Mouse (Mus musculus) thymus, adult 2 months (tissue): ENCODE measurements around the gene Recql. TPM values are rescaled to one million over a fixed set of nuclear protein-coding genes. Genes with fewer than 3 reads are reported as not detected.
"Not testable (repeated sequence)": the region's sequence is repeated elsewhere in the genome, so short reads cannot be mapped to it uniquely, and the experiment has no call there.

Source experiments
- DNase-seq: peaks from one replicate; pipeline ENCODE4 v3.0.0; 2021
- H3K27ac ChIP-seq: fragments of 200-500 bp; 2 replicates; pipeline ENCODE4 v1.5.1; 2012; ENCODE audit warnings: low read length, control low read depth; ENCODE audit not compliant: control insufficient read depth, insufficient read depth
- H3K27me3 ChIP-seq: fragments of 200-500 bp; 2 replicates; pipeline ENCODE4 v1.6.1; 2012; ENCODE audit warnings: mild to moderate bottlenecking, low read length, moderate library complexity, mixed read lengths; ENCODE audit not compliant: control insufficient read depth, insufficient read depth
- H3K36me3 ChIP-seq: fragments of 200-500 bp; 2 replicates; pipeline ENCODE4 v1.6.1; 2012; ENCODE audit warnings: mild to moderate bottlenecking, low read length, moderate library complexity; ENCODE audit not compliant: control insufficient read depth, insufficient read depth
- H3K4me1 ChIP-seq: fragments of 200-500 bp; replicated peaks from 2 replicates; pipeline ENCODE4 v1.6.1; 2012; ENCODE audit warnings: low read length; ENCODE audit not compliant: control insufficient read depth, insufficient read depth
- H3K4me3 ChIP-seq: fragments of 200-500 bp; 2 replicates; pipeline ENCODE4 v1.5.1; 2012; ENCODE audit warnings: mild to moderate bottlenecking, low read length, control low read depth, moderate library complexity; ENCODE audit not compliant: control insufficient read depth, insufficient read depth
- CTCF ChIP-seq: fragments of 200-500 bp; IDR thresholded peaks from 2 replicates; pipeline ENCODE4 v1.5.1; 2012; ENCODE audit warnings: mild to moderate bottlenecking, control low read depth, low read length, moderate library complexity, borderline replicate concordance; ENCODE audit not compliant: control insufficient read depth, poor library complexity, insufficient read depth; ENCODE audit errors: extremely low read depth
- POLR2A ChIP-seq: fragments of 200-500 bp; IDR thresholded peaks from 2 replicates; pipeline ENCODE4 v1.6.1; 2012; ENCODE audit warnings: mild to moderate bottlenecking, low read length, control low read depth, moderate library complexity; ENCODE audit not compliant: control insufficient read depth, poor library complexity, insufficient read depth; ENCODE audit errors: extremely low read depth
- WGBS: fragments of 180-500 bp; shearing (Covaris S2); methylation state at CpG from one replicate; pipeline ENCODE4 v1.1.7; 2018; 5-methylcytosine and 5-hydroxymethylcytosine counted together
- polyA plus RNA-seq: library from polyadenylated mRNA; depleted of rRNA; stranded (reverse); fragments of >200 nt; gene quantifications from 2 replicates; pipeline ENCODE4 v1.2.3, GENCODE M21; 2012

The Recql gene
- polyA plus RNA-seq, 1 experiment: 24.2 TPM

GRCm38 (mm10) chr6:142366473-142367018, 20.3 kb downstream of the Recql start:
- Histone ChIP-seq H3K27me3 (no peaks in the 10 kb centered on the region), H3K4me1 (no peaks in the 10 kb centered on the region), H3K4me3 (no peak overlapping the region), H3K27ac (no peak overlapping the region), H3K36me3 (peaks cover 72% of the 10 kb centered on the region)
- WGBS: 96% methylated on average over 10 of the region's 10 CpGs
- TF ChIP-seq POLR2A: no peak
- no peak for TF ChIP-seq CTCF
- DNase-seq: no peak

GRCm38 (mm10) chr6:142365742-142366472, 21.0 kb downstream of the Recql start:
- no peaks in the 10 kb centered on the region for H3K27me3 ChIP-seq
- no peak for DNase-seq
- 92% methylated on average over 8 of the region's 8 CpGs for WGBS
- TF ChIP-seq CTCF (no peak), POLR2A (no peak)
- peaks cover 73% of the 10 kb centered on the region for H3K36me3 ChIP-seq
- H3K27ac ChIP-seq: no peak overlapping the region
- H3K4me1 ChIP-seq: no peaks in the 10 kb centered on the region
- no peak overlapping the region for H3K4me3 ChIP-seq

GRCm38 (mm10) chr6:142363019-142363576, 23.8 kb downstream of the Recql start:
- Histone ChIP-seq H3K36me3 (peaks cover 63% of the 10 kb centered on the region), H3K4me3 (no peak overlapping the region), H3K4me1 (no peaks in the 10 kb centered on the region), H3K27me3 (no peaks in the 10 kb centered on the region), H3K27ac (no peak overlapping the region)
- TF ChIP-seq CTCF (no peak), POLR2A (no peak)
- 76% methylated on average over 9 of the region's 9 CpGs for WGBS
- no peak for DNase-seq

- no peak overlapping the region for H3K4me3 ChIP-seq
- TF ChIP-seq CTCF: no peak
- TF ChIP-seq POLR2A: no peak
- DNase-seq: no peak
- no peak overlapping the region for H3K27ac ChIP-seq
- 97% methylated on average over 6 of the region's 6 CpGs for WGBS
- H3K4me1 ChIP-seq: no peaks in the 10 kb centered on the region
- no peaks in the 10 kb centered on the region for H3K27me3 ChIP-seq
- H3K36me3 ChIP-seq: peaks cover 52% of the 10 kb centered on the region
These were observed 24.9 kb downstream of the Recql start for GRCm38 (mm10) chr6:142362036-142362435.

GRCm38 (mm10) chr6:142357106-142357505, 29.8 kb downstream of the Recql start:
- 96% methylated on average over 7 of the region's 7 CpGs for WGBS
- no peak for DNase-seq
- Histone ChIP-seq H3K4me1 (no peaks in the 10 kb centered on the region), H3K36me3 (peaks cover 32% of the 10 kb centered on the region), H3K27ac (no peak overlapping the region), H3K4me3 (no peak overlapping the region), H3K27me3 (no peaks in the 10 kb centered on the region)
- TF ChIP-seq CTCF (no peak), POLR2A (no peak)

- not testable (repeated sequence) for H3K27ac ChIP-seq, H3K27me3 ChIP-seq, DNase-seq, H3K4me1 ChIP-seq, H3K4me3 ChIP-seq
- peaks cover 17% of the 10 kb centered on the region for H3K36me3 ChIP-seq
- 95% methylated on average over 3 of the region's 3 CpGs for WGBS
These were observed 34.8 kb downstream of the Recql start for GRCm38 (mm10) chr6:142352099-142352498.
